Mouse (Mus musculus) neutrophil, adult 5-6 weeks (primary cell): ENCODE data around the gene Kctd5. TPM values are rescaled to one million over a fixed set of nuclear protein-coding genes. Genes with fewer than 3 reads are reported as not detected.
A peak's percentile ranks its signal among the peaks of the same experiment; 100 is the strongest.
"Not testable (repeated sequence)": the region's sequence is repeated elsewhere in the genome, so short reads cannot be mapped to it uniquely, and the experiment has no call there.

Experiments
- ATAC-seq: fragments of 151-379, 151-347 bp; 2 replicates; pipeline ENCODE4 v1.8.0; 2017; ENCODE audit warnings: mild to moderate bottlenecking, moderate TSS enrichment; ENCODE audit not compliant: insufficient number of reproducible peaks, poor library complexity, low FRiP score, severe bottlenecking; ENCODE audit errors: extremely low read depth
- total RNA-seq: library from RNA; stranded (forward); fragments of 200-1000 nt; gene quantifications from 2 replicates; pipeline ENCODE4 v1.2.3, GENCODE M21; 2017

Gene Kctd5
- total RNA-seq, result 16.0 and 18.2 TPM in 2 replicates

- peak; percentile 96 for ATAC-seq
These were observed at the start of gene Kctd5 for GRCm38 (mm10) chr17:24072919-24073696. Kctd5 (minus strand) TSS chr17:24073485.

GRCm38 (mm10) chr17:24119446-24119845 is 46.2 kb upstream of the Kctd5 start:
- ATAC-seq, result no peak

- ATAC-seq, result no peak
These were observed 39.7 kb upstream of the Kctd5 start for GRCm38 (mm10) chr17:24113031-24113430.

GRCm38 (mm10) chr17:24111256-24111655 is 38.0 kb upstream of the Kctd5 start:
- no peak for ATAC-seq

- ATAC-seq, result no peak
These were observed 35.6 kb upstream of the Kctd5 start for GRCm38 (mm10) chr17:24108896-24109295.

GRCm38 (mm10) chr17:24105111-24105510 is 31.8 kb upstream of the Kctd5 start:
- ATAC-seq, result no peak

- no peak for ATAC-seq
These were observed 25.1 kb upstream of the Kctd5 start for GRCm38 (mm10) chr17:24098354-24098753.

GRCm38 (mm10) chr17:24090575-24090974 is 17.3 kb upstream of the Kctd5 start:
- ATAC-seq, result no peak

- ATAC-seq, result not testable (repeated sequence)
These were observed 13.1 kb upstream of the Kctd5 start for GRCm38 (mm10) chr17:24086399-24086798.

GRCm38 (mm10) chr17:24084593-24084992 is 11.3 kb upstream of the Kctd5 start:
- no peak for ATAC-seq

- ATAC-seq, result no peak
These were observed 3.8 kb upstream of the Kctd5 start for GRCm38 (mm10) chr17:24077101-24077500.

- no peak for ATAC-seq
These were observed 3.8 kb downstream of the Kctd5 start for GRCm38 (mm10) chr17:24069531-24069930.

- no peak for ATAC-seq
These were observed 5.0 kb downstream of the Kctd5 start for GRCm38 (mm10) chr17:24068271-24068670.

GRCm38 (mm10) chr17:24062459-24063155 is 10.7 kb downstream of the Kctd5 start:
- ATAC-seq, result no peak

- ATAC-seq, result no peak
These were observed 15.5 kb downstream of the Kctd5 start for GRCm38 (mm10) chr17:24057730-24058245.

- ATAC-seq, result no peak
These were observed 16.4 kb downstream of the Kctd5 start for GRCm38 (mm10) chr17:24056636-24057625.

GRCm38 (mm10) chr17:24049008-24049407 is 24.3 kb downstream of the Kctd5 start:
- no peak for ATAC-seq

- ATAC-seq, result no peak
These were observed 25.2 kb downstream of the Kctd5 start for GRCm38 (mm10) chr17:24048053-24048452.

GRCm38 (mm10) chr17:24046026-24046425 is 27.3 kb downstream of the Kctd5 start:
- ATAC-seq, result no peak
